Mouse (Mus musculus): ENCODE data around the gene Pnpo. TPM values are rescaled to one million over a fixed set of nuclear protein-coding genes. Genes with fewer than 3 reads are reported as not detected.

Gene Pnpo
- polyA plus RNA-seq, 1 experiment from 2014 or later = 719 TPM

DNA sequence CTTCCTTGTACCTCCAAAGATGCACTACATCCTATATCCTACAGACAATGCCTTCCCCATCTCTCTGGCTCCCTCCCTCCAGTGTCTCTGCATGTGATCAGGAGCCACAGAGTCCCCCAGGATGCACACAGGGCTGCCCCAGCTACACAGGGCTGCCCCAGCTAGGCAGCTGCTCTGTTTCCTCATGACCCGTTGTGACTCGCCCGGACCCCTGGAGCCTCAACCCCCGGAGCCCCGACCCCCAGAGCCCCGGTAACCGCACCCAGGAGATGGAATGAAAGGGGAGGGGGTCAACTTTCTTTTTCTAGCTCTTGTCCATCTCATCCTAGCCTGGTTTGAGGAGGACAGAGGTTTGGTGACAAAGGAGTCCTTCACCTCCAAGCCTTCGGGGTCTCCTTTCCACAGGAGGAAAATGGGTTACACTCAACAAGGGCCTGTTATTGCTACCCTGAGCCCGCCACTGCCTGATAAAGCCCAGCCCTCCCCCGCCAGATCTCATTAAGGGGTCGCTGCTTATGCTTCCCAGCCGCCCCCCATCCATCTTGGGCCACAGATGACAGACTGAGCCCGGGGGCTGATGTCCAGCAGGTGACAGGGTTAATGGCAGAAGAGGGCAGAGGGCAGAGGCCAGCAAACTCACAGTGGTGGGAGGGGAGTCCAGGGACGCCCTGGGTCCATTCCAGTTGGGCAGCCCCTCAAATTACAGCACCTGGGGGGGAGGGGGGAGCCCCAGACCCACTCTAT lies 51.8 kb downstream of the Pnpo start:
- 52% methylated on average over 14 of the region's 14 CpGs for WGBS (ENCODE audit: insufficient replicate concordance)

More for the DNA sequence above, 51.8 kb downstream of the Pnpo start:
- Histone ChIP-seq H3K4me2 (ENCODE audit: low read depth, low read length) (no peak overlapping the region), H3K27me3 (ENCODE audit: control insufficient read depth, insufficient read depth, low read depth, low read length) (no peaks in the 10 kb centered on the region), H3K4me1 (ENCODE audit: control insufficient read depth, low read depth, low read length) (no peaks in the 10 kb centered on the region; the same call in 1 of the 2 replicates), H3K9ac (ENCODE audit: low read depth, low read length) (no peak overlapping the region), H3K36me3 (ENCODE audit: control insufficient read depth, insufficient read depth) (no peaks in the 10 kb centered on the region), H3K4me3 (ENCODE audit: low read depth, low read length) (no peak overlapping the region), H3K9me3 (replicated peaks; ENCODE audit: control insufficient read depth, low read length) (no peaks in the 10 kb centered on the region), H3K27ac (ENCODE audit: low read length) (no peak overlapping the region)
- no peak for ATAC-seq (ENCODE audit: low read depth)

Other genes starting within 250 kb of the Pnpo start
- 7.1 and 7.7 TPM in 2 replicates for gene Snx11, start 166.4 kb downstream of the Pnpo start, polyA plus RNA-seq (2015; fragmentation: Nextera tagmentation; extraction: Ambion mirVana)
- 24.7 and 26.2 TPM in 2 replicates for gene Cbx1, start 154.9 kb downstream of the Pnpo start, polyA plus RNA-seq (2015; fragmentation: Nextera tagmentation; extraction: Ambion mirVana)
- gene Nfe2l1, start 114.0 kb downstream of the Pnpo start, polyA plus RNA-seq (2015; fragmentation: Nextera tagmentation; extraction: Ambion mirVana) = 19.7 and 20.1 TPM in 2 replicates
- 24.0 and 25.7 TPM in 2 replicates for gene Copz2, start 94.1 kb downstream of the Pnpo start, polyA plus RNA-seq (2015; fragmentation: Nextera tagmentation; extraction: Ambion mirVana)
- gene Cdk5rap3, start 27.5 kb downstream of the Pnpo start, polyA plus RNA-seq (2015; fragmentation: Nextera tagmentation; extraction: Ambion mirVana) = 36.9 and 38.8 TPM in 2 replicates
- gene Prr15l, start 15.9 kb downstream of the Pnpo start, polyA plus RNA-seq (2015; fragmentation: Nextera tagmentation; extraction: Ambion mirVana) = 4.8 and 7.1 TPM in 2 replicates
- 15.8 and 18.6 TPM in 2 replicates for gene Sp2, start 39.0 kb upstream of the Pnpo start, polyA plus RNA-seq (2015; fragmentation: Nextera tagmentation; extraction: Ambion mirVana)
- not detected in 2 replicates for gene Sp6, start 69.4 kb upstream of the Pnpo start, polyA plus RNA-seq (2015; fragmentation: Nextera tagmentation; extraction: Ambion mirVana)
- 11.1 and 12.2 TPM in 2 replicates for gene Scrn2, start 86.0 kb upstream of the Pnpo start, polyA plus RNA-seq (2015; fragmentation: Nextera tagmentation; extraction: Ambion mirVana)
- gene Lrrc46, start 97.4 kb upstream of the Pnpo start, polyA plus RNA-seq (2015; fragmentation: Nextera tagmentation; extraction: Ambion mirVana) = 0.40 and 0.41 TPM in 2 replicates
- gene Mrpl10, start 97.6 kb upstream of the Pnpo start, polyA plus RNA-seq (2015; fragmentation: Nextera tagmentation; extraction: Ambion mirVana) = 28.8 and 33.5 TPM in 2 replicates
- gene Osbpl7, start 106.6 kb upstream of the Pnpo start, polyA plus RNA-seq (2015; fragmentation: Nextera tagmentation; extraction: Ambion mirVana) = 2.6 and 3.6 TPM in 2 replicates
- 0.15 and 0.18 TPM in 2 replicates for gene Tbx21, start 171.3 kb upstream of the Pnpo start, polyA plus RNA-seq (2015; fragmentation: Nextera tagmentation; extraction: Ambion mirVana)
- 0.84 and 1.1 TPM in 2 replicates for gene Tbkbp1, start 207.5 kb upstream of the Pnpo start, polyA plus RNA-seq (2015; fragmentation: Nextera tagmentation; extraction: Ambion mirVana)
- gene Kpnb1, start 243.9 kb upstream of the Pnpo start, polyA plus RNA-seq (2015; fragmentation: Nextera tagmentation; extraction: Ambion mirVana) = 14.5 and 15.9 TPM in 2 replicates

Measured in liver, embryonic 16.5 days (tissue).